Mouse (Mus musculus) C3H10T1/2 (cell line): Measurements from ENCODE around the gene Defb5. TPM values are rescaled to one million over a fixed set of nuclear protein-coding genes. Genes with fewer than 3 reads are reported as not detected.

ENCODE experiments used
- polyA plus RNA-seq, 2 experiments: library from polyadenylated mRNA; unstranded; fragments of >200 nt; fragmentation: generic; extraction: Trizol; gene quantifications; one replicate each; pipeline ENCODE4 v1.2.1; 2012; ENCODE audit warnings: missing spikeins in 2 of 2

Defb5 gene
- polyA plus RNA-seq = not detected

GRCm38 (mm10) chr8:19247280-19247679 lies at the start of gene Defb5:
Gene Defb5, plus strand, starts transcription at chr8:19247580.

DNA sequence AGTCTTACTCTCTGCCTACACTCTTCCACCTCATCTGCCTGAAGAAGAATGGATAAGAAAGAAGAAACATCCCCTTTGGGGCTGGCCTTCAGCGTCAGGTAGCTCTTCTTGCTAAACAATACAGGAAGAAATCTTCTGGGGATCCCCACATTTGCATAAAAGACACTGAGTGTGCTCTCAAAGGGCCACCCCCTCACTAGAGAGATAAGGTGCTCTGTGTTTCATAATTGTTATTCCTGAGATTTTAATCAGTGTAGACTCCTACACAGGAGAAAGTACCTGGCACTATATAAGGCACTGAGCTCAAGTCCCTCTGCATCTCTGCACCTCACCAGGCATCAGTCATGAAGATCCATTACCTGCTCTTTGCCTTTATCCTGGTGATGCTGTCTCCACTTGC lies 22.2 kb upstream of the Defb5 start, which contains the start of gene Defb6:
Gene Defb6 (plus strand): TSS at position 318 of the 400 bp plus-strand sequence.

DNA sequence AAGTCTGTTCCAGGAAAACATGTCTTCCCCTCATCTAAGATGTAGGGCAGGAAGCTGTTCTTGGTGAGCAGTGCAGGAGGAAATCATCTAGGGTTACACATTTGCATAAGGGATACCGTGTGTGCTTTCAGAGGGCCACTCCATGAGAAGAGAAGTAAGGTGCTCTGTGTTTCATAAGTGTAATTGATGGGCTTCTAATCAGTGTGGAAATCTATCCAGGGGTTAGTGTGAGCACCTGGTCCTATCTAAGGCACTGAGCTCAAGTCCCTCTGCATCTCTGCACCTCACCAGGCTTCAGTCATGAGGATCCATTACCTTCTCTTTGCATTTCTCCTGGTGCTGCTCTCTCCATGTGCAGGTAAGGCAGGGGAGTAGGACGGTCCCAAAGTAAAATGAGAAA lies 7.8 kb upstream of the Defb5 start, which contains the start of gene Defb46:
Gene Defb46 (plus strand): TSS at position 301 of the 400 bp plus-strand sequence.

GRCm38 (mm10) chr8:19293060-19293459 lies 45.7 kb downstream of the Defb5 start, which contains the start of gene Defb3:
Gene Defb3, plus strand, starts transcription at chr8:19293360.

Other genes starting within 250 kb of the Defb5 start
- gene Defb38, start 221.0 kb upstream of the Defb5 start, polyA plus RNA-seq = not detected
- not detected for gene Defb39, start 182.8 kb upstream of the Defb5 start, polyA plus RNA-seq
- not detected for gene Defb12, start 132.7 kb upstream of the Defb5 start, polyA plus RNA-seq
- gene Defb34, start 123.8 kb upstream of the Defb5 start, polyA plus RNA-seq = not detected
- not detected for gene Gm45826, start 106.8 kb upstream of the Defb5 start, polyA plus RNA-seq
- gene Defb14, start 53.2 kb upstream of the Defb5 start, polyA plus RNA-seq = not detected
- not detected for gene Defb4, start 48.9 kb upstream of the Defb5 start, polyA plus RNA-seq
- gene Defb6, start 22.1 kb upstream of the Defb5 start, polyA plus RNA-seq = not detected
- not detected for gene Defb46, start 7.7 kb upstream of the Defb5 start, polyA plus RNA-seq
- not detected for gene Defb3, start 45.8 kb downstream of the Defb5 start, polyA plus RNA-seq
- gene Defb8, start 200.0 kb downstream of the Defb5 start, polyA plus RNA-seq = not detected
- gene Defb7, start 247.5 kb downstream of the Defb5 start, polyA plus RNA-seq = not detected